Mouse (Mus musculus): ENCODE results near the gene Prim2. TPM values are rescaled to one million over a fixed set of nuclear protein-coding genes. Genes with fewer than 3 reads are reported as not detected.

Gene Prim2
- 8.4 and 8.5 TPM in 2 replicates for total RNA-seq (2021)
- long read RNA-seq, experiment 1, transcript Prim2-201 (14 exons, 1,975 nt): major isoform, 9 of 12 reads
- long read RNA-seq, experiment 1, partial matches to known transcripts: 1 of 12 reads
- long read RNA-seq, experiment 1, other reads (novel, unspliced or antisense): 2 of 12 reads
- long read RNA-seq, experiment 2, partial matches to known transcripts: 0 of 4 reads
- long read RNA-seq, experiment 2, other reads (novel, unspliced or antisense): 0 of 4 reads

GRCm38 (mm10) chr1:33669708-33670141 lies at the start of gene Prim2:
Prim2 (minus strand) TSS chr1:33669795.
- peak; percentile 93 for DNase-seq

- no peak for DNase-seq
These were observed 48.0 kb upstream of the Prim2 start for GRCm38 (mm10) chr1:33717636-33718035.

- no peak for DNase-seq
These were observed 45.2 kb upstream of the Prim2 start for GRCm38 (mm10) chr1:33714796-33715195.

GRCm38 (mm10) chr1:33712026-33712425 lies 42.4 kb upstream of the Prim2 start:
- DNase-seq: no peak

- DNase-seq: no peak
These were observed 40.0 kb upstream of the Prim2 start for GRCm38 (mm10) chr1:33709615-33710014.

- no peak for DNase-seq
These were observed 31.6 kb upstream of the Prim2 start for GRCm38 (mm10) chr1:33701244-33701643.

- DNase-seq: no peak
These were observed 26.4 kb upstream of the Prim2 start for GRCm38 (mm10) chr1:33696016-33696415.

- DNase-seq: no peak
These were observed 24.3 kb upstream of the Prim2 start for GRCm38 (mm10) chr1:33693893-33694292.

- no peak for DNase-seq
These were observed 20.5 kb upstream of the Prim2 start for GRCm38 (mm10) chr1:33690087-33690448.

GRCm38 (mm10) chr1:33689446-33690086 lies 20.0 kb upstream of the Prim2 start:
- DNase-seq: no peak

GRCm38 (mm10) chr1:33688810-33689209 lies 19.2 kb upstream of the Prim2 start:
- no peak for DNase-seq

- DNase-seq: peak; percentile 35
These were observed 14.9 kb upstream of the Prim2 start for GRCm38 (mm10) chr1:33684459-33684858.

GRCm38 (mm10) chr1:33680890-33681289 lies 11.3 kb upstream of the Prim2 start:
- no peak for DNase-seq

- no peak for DNase-seq
These were observed 10.8 kb upstream of the Prim2 start for GRCm38 (mm10) chr1:33680435-33680834.

GRCm38 (mm10) chr1:33673158-33673960 lies 3.8 kb upstream of the Prim2 start:
- no peak for DNase-seq

- DNase-seq: peak; percentile 30
These were observed 2.9 kb upstream of the Prim2 start for GRCm38 (mm10) chr1:33672514-33672913.

- no peak for DNase-seq
These were observed 2.5 kb upstream of the Prim2 start for GRCm38 (mm10) chr1:33672083-33672482.

- peak; percentile 26 for DNase-seq
These were observed 1.8 kb upstream of the Prim2 start for GRCm38 (mm10) chr1:33671441-33671840.

GRCm38 (mm10) chr1:33670164-33670616 lies 595 bp upstream of the Prim2 start:
- peak; percentile 77 for DNase-seq

- DNase-seq: no peak
These were observed 5.9 kb downstream of the Prim2 start for GRCm38 (mm10) chr1:33663605-33664117.

GRCm38 (mm10) chr1:33663163-33663562 lies 6.4 kb downstream of the Prim2 start:
- DNase-seq: peak; percentile 35

- DNase-seq: no peak
These were observed 11.3 kb downstream of the Prim2 start for GRCm38 (mm10) chr1:33658302-33658701.

All from adrenal gland, postnatal 14 days (tissue).